Mouse (Mus musculus): Measurements from ENCODE around the gene Clstn3.
"Not testable (repeated sequence)": the region's sequence is repeated elsewhere in the genome, so short reads cannot be mapped to it uniquely, and the experiment has no call there.

DNA sequence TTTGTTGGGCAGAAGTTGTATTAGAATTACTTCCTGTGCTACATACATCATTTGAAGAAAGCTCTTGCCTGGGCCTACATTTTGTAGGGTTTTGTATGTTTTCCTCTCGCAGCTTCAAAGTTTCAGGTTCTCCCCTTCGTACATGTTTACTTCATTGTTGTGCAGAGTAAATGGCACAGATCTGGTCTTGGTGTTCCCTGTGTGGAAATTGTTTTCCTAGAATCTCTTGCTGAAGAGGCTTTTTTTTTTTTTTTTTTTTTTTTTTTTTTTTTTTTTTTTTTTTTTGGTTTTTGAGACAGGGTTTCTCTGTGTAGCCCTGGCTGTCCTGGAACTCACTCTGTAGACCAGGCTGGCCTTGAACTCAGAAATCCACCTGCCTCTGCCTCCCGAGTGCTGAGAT is 69.6 kb downstream of the Clstn3 start:
- TF ChIP-seq ZC3H11A (IDR thresholded peaks at IDR 0.05; ENCODE audit: low read depth, low read length); CHD2 (IDR thresholded peaks at IDR 0.05; ENCODE audit: low read length); EP300 (IDR thresholded peaks at IDR 0.05; ENCODE audit: low read length); MAZ (IDR thresholded peaks at IDR 0.05; ENCODE audit: low read depth, low read length); ELF1 (IDR thresholded peaks at IDR 0.05; ENCODE audit: low read depth, low read length); USF2 (conservative IDR thresholded peaks at IDR 0.05; ENCODE audit: low read depth, low read length): not testable (repeated sequence)

Data from CH12.LX (cell line).